Mouse (Mus musculus): ENCODE measurements around the gene Usp29. TPM values are rescaled to one million over a fixed set of nuclear protein-coding genes. Genes with fewer than 3 reads are reported as not detected.
"Not testable (repeated sequence)": the region's sequence is repeated elsewhere in the genome, so short reads cannot be mapped to it uniquely, and the experiment has no call there.

Usp29 gene
- total and polyA plus RNA-seq, 2 experiments from 2014 or later: 2.2 to 3.2 TPM

DNA sequence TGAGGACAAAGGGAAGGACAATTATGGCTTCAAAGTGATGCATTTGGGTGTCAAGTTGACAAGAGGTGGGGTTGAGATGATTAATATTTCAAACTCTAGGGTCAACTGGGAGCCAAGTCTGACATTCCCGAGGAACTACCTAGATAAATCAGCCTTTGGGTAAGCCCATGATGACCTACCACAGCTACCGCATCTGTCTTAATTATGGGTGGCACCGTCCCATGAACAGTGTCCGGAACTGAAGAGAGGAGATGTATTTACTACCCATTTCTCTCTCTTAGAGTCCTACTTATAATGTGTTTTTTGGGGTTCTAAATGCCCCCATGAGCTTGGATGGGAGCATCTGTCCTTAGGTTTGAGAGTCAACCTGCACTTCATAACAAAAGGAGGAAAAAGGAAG, 226.2 kb downstream of the Usp29 start:
- Histone ChIP-seq H3K4me2 (ENCODE audit: low read depth, low read length) (no peak overlapping the region), H3K27ac (ENCODE audit: low read depth) (no peak overlapping the region), H3K4me3 (ENCODE audit: low read depth, low read length) (no peak overlapping the region), H3K4me1 (ENCODE audit: control insufficient read depth, insufficient read depth) (no peaks in the 10 kb centered on the region), H3K9ac (replicated peaks; ENCODE audit: low read depth, low read length) (no peak overlapping the region), H3K36me3 (replicated peaks; ENCODE audit: control insufficient read depth, insufficient read depth, low read length) (no peaks in the 10 kb centered on the region), H3K27me3 (ENCODE audit: control insufficient read depth, insufficient read depth, low read length) (no peaks in the 10 kb centered on the region), H3K9me3 (replicated peaks; ENCODE audit: control insufficient read depth, low read length) (no peaks in the 10 kb centered on the region)
- no peak for TF ChIP-seq CTCF (IDR thresholded peaks at IDR 0.05; ENCODE audit: low read depth)
- TF ChIP-seq EP300 (IDR thresholded peaks at IDR 0.05; ENCODE audit: low read depth): no peak
- no peak for DNase-seq (ENCODE audit: low spot score)
- no peak for ATAC-seq (ENCODE audit: insufficient read depth, low read depth)
- 82% methylated on average over 4 of the region's 4 CpGs for whole genome bisulfite sequencing

- TF ChIP-seq CTCF (IDR thresholded peaks at IDR 0.05; ENCODE audit: low read depth) (no peak), EP300 (IDR thresholded peaks at IDR 0.05; ENCODE audit: low read depth) (no peak)
- H3K4me1 ChIP-seq (ENCODE audit: control insufficient read depth, insufficient read depth): no peaks in the 10 kb centered on the region
- H3K4me3 ChIP-seq (ENCODE audit: low read depth, low read length): no peak overlapping the region
- no peak overlapping the region for H3K27ac ChIP-seq (ENCODE audit: low read depth)
- ATAC-seq (ENCODE audit: insufficient read depth, low read depth) (no peak), DNase-seq (ENCODE audit: low spot score) (no peak)
- H3K36me3 ChIP-seq (replicated peaks; ENCODE audit: control insufficient read depth, insufficient read depth, low read length): no peaks in the 10 kb centered on the region
- 74% methylated on average over 1 of the region's 1 CpGs for WGBS
- H3K4me2 ChIP-seq (ENCODE audit: low read depth, low read length): no peak overlapping the region
- no peaks in the 10 kb centered on the region for H3K9me3 ChIP-seq (replicated peaks; ENCODE audit: control insufficient read depth, low read length)
- H3K27me3 ChIP-seq (ENCODE audit: control insufficient read depth, insufficient read depth, low read length): no peaks in the 10 kb centered on the region
- H3K9ac ChIP-seq (replicated peaks; ENCODE audit: low read depth, low read length): no peak overlapping the region
Measured at GRCm38 (mm10) chr7:6958574-6958973, 228.2 kb downstream of the Usp29 start.

GRCm38 (mm10) chr7:6973566-6973965, 243.2 kb downstream of the Usp29 start:
- H3K36me3 ChIP-seq (replicated peaks; ENCODE audit: control insufficient read depth, insufficient read depth, low read length): no peaks in the 10 kb centered on the region
- WGBS: 86% methylated on average over 1 of the region's 1 CpGs
- no peaks in the 10 kb centered on the region for H3K27me3 ChIP-seq (ENCODE audit: control insufficient read depth, insufficient read depth, low read length)
- no peak for TF ChIP-seq CTCF (IDR thresholded peaks at IDR 0.05; ENCODE audit: low read depth)
- TF ChIP-seq EP300 (IDR thresholded peaks at IDR 0.05; ENCODE audit: low read depth): no peak
- no peak overlapping the region for H3K4me2 ChIP-seq (ENCODE audit: low read depth, low read length)
- ATAC-seq (ENCODE audit: insufficient read depth, low read depth) (no peak), DNase-seq (ENCODE audit: low spot score) (no peak)
- no peaks in the 10 kb centered on the region for H3K4me1 ChIP-seq (ENCODE audit: control insufficient read depth, insufficient read depth)
- H3K4me3 ChIP-seq (ENCODE audit: low read depth, low read length): no peak overlapping the region
- no peaks in the 10 kb centered on the region for H3K9me3 ChIP-seq (replicated peaks; ENCODE audit: control insufficient read depth, low read length)
- H3K9ac ChIP-seq (replicated peaks; ENCODE audit: low read depth, low read length): no peak overlapping the region
- H3K27ac ChIP-seq (ENCODE audit: low read depth): no peak overlapping the region

GRCm38 (mm10) chr7:6976890-6977289, 246.5 kb downstream of the Usp29 start:
- Histone ChIP-seq H3K36me3 (replicated peaks; ENCODE audit: control insufficient read depth, insufficient read depth, low read length) (no peaks in the 10 kb centered on the region), H3K4me2 (ENCODE audit: low read depth, low read length) (no peak overlapping the region), H3K9me3 (replicated peaks; ENCODE audit: control insufficient read depth, low read length) (no peaks in the 10 kb centered on the region), H3K9ac (replicated peaks; ENCODE audit: low read depth, low read length) (no peak overlapping the region), H3K27me3 (ENCODE audit: control insufficient read depth, insufficient read depth, low read length) (no peaks in the 10 kb centered on the region), H3K4me3 (ENCODE audit: low read depth, low read length) (no peak overlapping the region), H3K27ac (ENCODE audit: low read depth) (no peak overlapping the region), H3K4me1 (ENCODE audit: control insufficient read depth, insufficient read depth) (no peaks in the 10 kb centered on the region)
- ATAC-seq (ENCODE audit: insufficient read depth, low read depth): no peak
- TF ChIP-seq CTCF (IDR thresholded peaks at IDR 0.05; ENCODE audit: low read depth): no peak
- no peak for TF ChIP-seq EP300 (IDR thresholded peaks at IDR 0.05; ENCODE audit: low read depth)
- no peak for DNase-seq (ENCODE audit: low spot score)
- 85% methylated on average over 19 of the region's 19 CpGs for WGBS

DNA sequence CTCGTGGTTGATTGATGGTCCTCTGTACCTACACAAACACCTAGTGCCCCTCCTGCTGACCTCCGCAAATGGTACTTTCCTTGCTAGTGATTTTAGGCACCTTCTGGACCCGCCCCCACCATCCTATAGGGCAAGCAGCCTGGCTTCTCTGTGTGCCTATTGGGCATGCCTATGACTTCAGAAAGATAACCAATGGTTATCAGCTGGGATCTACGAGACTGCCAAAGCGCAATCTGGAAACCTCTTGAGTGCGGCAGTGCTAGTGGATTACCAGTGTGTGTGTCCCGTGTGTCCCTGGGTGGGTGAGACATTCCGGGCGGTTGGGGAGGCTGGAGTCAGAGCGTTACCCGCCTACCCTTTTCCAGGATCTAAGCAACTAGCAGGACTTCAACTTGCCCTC, 264.9 kb downstream of the Usp29 start, which contains the start of gene Aurkc:
TSS of gene Aurkc (plus strand) at position 50 of the 400 bp plus-strand sequence.
- ATAC-seq (ENCODE audit: insufficient read depth, low read depth); H3K27me3 ChIP-seq (ENCODE audit: control insufficient read depth, insufficient read depth, low read length); H3K9me3 ChIP-seq (replicated peaks; ENCODE audit: control insufficient read depth, low read length); H3K4me1 ChIP-seq (ENCODE audit: control insufficient read depth, insufficient read depth); H3K4me2 ChIP-seq (ENCODE audit: low read depth, low read length); H3K36me3 ChIP-seq (replicated peaks; ENCODE audit: control insufficient read depth, insufficient read depth, low read length); DNase-seq (ENCODE audit: low spot score); H3K4me3 ChIP-seq (ENCODE audit: low read depth, low read length); H3K9ac ChIP-seq (replicated peaks; ENCODE audit: low read depth, low read length); H3K27ac ChIP-seq (ENCODE audit: low read depth): not testable (repeated sequence)
- 73% methylated on average over 11 of the region's 11 CpGs for WGBS

- not testable (repeated sequence) for ATAC-seq (ENCODE audit: insufficient read depth, low read depth); H3K4me2 ChIP-seq (ENCODE audit: low read depth, low read length); H3K36me3 ChIP-seq (replicated peaks; ENCODE audit: control insufficient read depth, insufficient read depth, low read length); H3K9ac ChIP-seq (replicated peaks; ENCODE audit: low read depth, low read length); H3K4me1 ChIP-seq (ENCODE audit: control insufficient read depth, insufficient read depth); H3K4me3 ChIP-seq (ENCODE audit: low read depth, low read length); H3K27me3 ChIP-seq (ENCODE audit: control insufficient read depth, insufficient read depth, low read length); DNase-seq (ENCODE audit: low spot score); H3K9me3 ChIP-seq (replicated peaks; ENCODE audit: control insufficient read depth, low read length); H3K27ac ChIP-seq (ENCODE audit: low read depth)
- 39% methylated on average over 3 of the region's 3 CpGs for WGBS
Measured at GRCm38 (mm10) chr7:6998914-6999313, 268.5 kb downstream of the Usp29 start.

GRCm38 (mm10) chr7:7005441-7005840, 275.1 kb downstream of the Usp29 start:
- not testable (repeated sequence) for H3K4me1 ChIP-seq (ENCODE audit: control insufficient read depth, insufficient read depth); H3K27me3 ChIP-seq (ENCODE audit: control insufficient read depth, insufficient read depth, low read length); H3K4me3 ChIP-seq (ENCODE audit: low read depth, low read length); H3K9ac ChIP-seq (replicated peaks; ENCODE audit: low read depth, low read length); DNase-seq (ENCODE audit: low spot score); H3K27ac ChIP-seq (ENCODE audit: low read depth); H3K4me2 ChIP-seq (ENCODE audit: low read depth, low read length); ATAC-seq (ENCODE audit: insufficient read depth, low read depth); H3K36me3 ChIP-seq (replicated peaks; ENCODE audit: control insufficient read depth, insufficient read depth, low read length); H3K9me3 ChIP-seq (replicated peaks; ENCODE audit: control insufficient read depth, low read length)
- 60% methylated on average over 5 of the region's 5 CpGs for WGBS
